Mouse (Mus musculus) neural tube, embryonic 11.5 days (tissue): ENCODE measurements at regions not wholly inside any gene's neighbourhood (a gene's known extent, or its start where the extent isn't known, plus 50 kb on each side); places are given as distances from the start of the nearest gene placed in this dataset.
A peak's percentile ranks its signal among the peaks of the same experiment; 100 is the strongest.

Source experiments
- ATAC-seq: fragments of 200-750 bp; cut with Nextera tagmentation; 2 replicates; pipeline ENCODE4 v1.8.0; 2017; ENCODE audit warnings: moderate number of reproducible peaks, mild to moderate bottlenecking, moderate TSS enrichment, moderate library complexity; ENCODE audit not compliant: insufficient read depth, low FRiP score, low TSS enrichment
- DNase-seq: peaks from one replicate; pipeline ENCODE4 v3.0.0-alpha.2; 2015; ENCODE audit warnings: low spot score
- H3K27ac ChIP-seq: fragments of 300-500 bp; sonication (generic); 2 replicates; pipeline ENCODE4 v1.5.1; 2014; ENCODE audit warnings: low read depth, mild to moderate bottlenecking, low read length
- H3K27me3 ChIP-seq: fragments of 300-500 bp; sonication (generic); 2 replicates; pipeline ENCODE4 v1.6.1; 2014; ENCODE audit warnings: mild to moderate bottlenecking, low read length, mixed read lengths; ENCODE audit not compliant: control insufficient read depth, insufficient read depth
- H3K36me3 ChIP-seq: fragments of 300-500 bp; sonication (generic); 2 replicates; pipeline ENCODE4 v1.6.1; 2014; ENCODE audit warnings: mild to moderate bottlenecking, low read length, moderate library complexity, mixed read lengths; ENCODE audit not compliant: control insufficient read depth, insufficient read depth
- H3K4me1 ChIP-seq: fragments of 300-500 bp; sonication (generic); 2 replicates; pipeline ENCODE4 v1.6.1; 2014; ENCODE audit warnings: low read length, mixed read lengths; ENCODE audit not compliant: control insufficient read depth, insufficient read depth
- H3K4me2 ChIP-seq: fragments of 300-500 bp; sonication (generic); 2 replicates; pipeline ENCODE4 v1.6.1; 2014; ENCODE audit warnings: low read depth, mild to moderate bottlenecking, moderate library complexity
- H3K4me3 ChIP-seq: fragments of 300-500 bp; sonication (generic); 2 replicates; pipeline ENCODE4 v1.5.1; 2014; ENCODE audit warnings: low read depth, low read length
- H3K9ac ChIP-seq: fragments of 300-500 bp; sonication (generic); 2 replicates; pipeline ENCODE4 v1.6.1; 2014; ENCODE audit warnings: mild to moderate bottlenecking, low read length
- H3K9me3 ChIP-seq: fragments of 300-500 bp; sonication (generic); 2 replicates; pipeline ENCODE4 v1.6.1; 2016; ENCODE audit warnings: low read length; ENCODE audit not compliant: control insufficient read depth
- WGBS: fragments of 180-500 bp; shearing (Covaris S2); extraction: QIAGEN DNeasy Blood & Tissue Kit; methylation state at CpG from one replicate; pipeline ENCODE4 v1.1.7; 2014; 5-methylcytosine and 5-hydroxymethylcytosine counted together

DNA sequence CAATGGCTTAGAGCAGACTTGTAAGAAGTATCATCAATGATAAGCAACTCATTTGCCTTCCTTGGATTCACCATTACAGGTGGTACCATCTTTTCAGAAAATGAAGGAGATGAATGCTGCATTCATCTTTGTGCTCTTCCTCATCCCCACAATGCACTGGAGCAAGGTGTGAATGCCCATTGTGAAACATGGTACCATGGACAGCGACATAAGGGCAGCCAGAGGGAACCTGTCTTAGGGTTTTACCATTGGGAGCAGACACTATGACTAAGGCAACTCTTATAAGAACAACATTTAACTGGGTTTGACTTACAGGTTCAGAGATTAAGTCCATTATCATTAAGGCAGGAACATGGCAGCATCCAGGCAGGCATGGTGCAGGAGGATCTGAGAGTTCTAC, 60.1 kb upstream of the Kcnj6 start:
- Histone ChIP-seq H3K4me3 (no peak overlapping the region), H3K9me3 (no peaks in the 10 kb centered on the region), H3K4me1 (no peaks in the 10 kb centered on the region), H3K36me3 (no peaks in the 10 kb centered on the region), H3K9ac (no peak overlapping the region), H3K27ac (no peak overlapping the region), H3K4me2 (no peak overlapping the region), H3K27me3 (no peaks in the 10 kb centered on the region)
- WGBS: 22% methylated on average over 1 of the region's 1 CpGs
- ATAC-seq (no peak), DNase-seq (no peak)

DNA sequence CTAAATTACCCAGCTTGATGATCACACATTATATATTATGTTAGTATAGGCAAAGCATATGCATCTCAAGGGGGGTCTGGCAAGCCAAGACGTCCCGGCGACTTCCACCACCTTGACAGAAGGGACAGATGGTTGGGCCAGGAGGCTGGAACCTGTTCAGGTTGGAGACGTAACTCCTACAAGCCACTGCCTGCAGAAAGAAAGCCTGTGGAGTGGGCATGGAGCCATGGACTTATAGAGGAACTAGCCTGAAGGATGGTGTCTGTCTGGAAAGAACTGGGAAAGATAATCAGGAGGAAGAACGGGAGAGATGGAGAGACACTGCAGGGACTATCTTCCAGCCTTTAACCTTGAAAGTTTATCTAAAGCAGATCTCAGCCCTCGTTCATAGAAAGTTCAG, 66.9 kb upstream of the Kcnj6 start:
- H3K9ac ChIP-seq: no peak overlapping the region
- H3K4me3 ChIP-seq: no peak overlapping the region
- H3K36me3 ChIP-seq: no peaks in the 10 kb centered on the region
- H3K9me3 ChIP-seq: no peaks in the 10 kb centered on the region
- H3K4me1 ChIP-seq: no peaks in the 10 kb centered on the region
- no peak overlapping the region for H3K27ac ChIP-seq
- 86% methylated on average over 6 of the region's 6 CpGs for WGBS
- H3K27me3 ChIP-seq: no peaks in the 10 kb centered on the region
- no peak overlapping the region for H3K4me2 ChIP-seq
- DNase-seq (no peak), ATAC-seq (no peak)

DNA sequence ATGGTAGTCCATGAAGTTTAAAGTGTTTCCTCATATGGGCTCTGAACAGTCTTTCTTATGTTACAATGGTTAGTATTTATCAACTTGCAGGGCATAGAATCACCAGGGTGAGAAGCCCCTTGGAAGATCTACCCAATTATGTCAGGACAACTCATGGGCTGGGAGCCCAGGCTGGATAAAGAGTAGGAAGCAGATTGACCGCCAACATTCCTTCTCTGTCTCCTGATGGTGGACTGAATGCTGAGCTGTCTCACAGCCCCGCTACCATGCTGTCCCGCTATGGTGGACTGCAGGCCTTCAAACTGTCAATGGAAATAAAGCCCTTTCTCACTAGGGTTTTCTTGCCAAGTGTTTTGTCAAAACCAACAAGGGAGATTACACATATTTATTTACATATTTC, 69.2 kb upstream of the Kcnj6 start:
- ATAC-seq (no peak), DNase-seq (no peak)
- 91% methylated on average over 3 of the region's 3 CpGs for WGBS
- Histone ChIP-seq H3K9me3 (no peaks in the 10 kb centered on the region), H3K36me3 (no peaks in the 10 kb centered on the region), H3K4me3 (no peak overlapping the region), H3K4me1 (no peaks in the 10 kb centered on the region), H3K9ac (no peak overlapping the region), H3K27me3 (no peaks in the 10 kb centered on the region), H3K4me2 (no peak overlapping the region), H3K27ac (no peak overlapping the region)

DNA sequence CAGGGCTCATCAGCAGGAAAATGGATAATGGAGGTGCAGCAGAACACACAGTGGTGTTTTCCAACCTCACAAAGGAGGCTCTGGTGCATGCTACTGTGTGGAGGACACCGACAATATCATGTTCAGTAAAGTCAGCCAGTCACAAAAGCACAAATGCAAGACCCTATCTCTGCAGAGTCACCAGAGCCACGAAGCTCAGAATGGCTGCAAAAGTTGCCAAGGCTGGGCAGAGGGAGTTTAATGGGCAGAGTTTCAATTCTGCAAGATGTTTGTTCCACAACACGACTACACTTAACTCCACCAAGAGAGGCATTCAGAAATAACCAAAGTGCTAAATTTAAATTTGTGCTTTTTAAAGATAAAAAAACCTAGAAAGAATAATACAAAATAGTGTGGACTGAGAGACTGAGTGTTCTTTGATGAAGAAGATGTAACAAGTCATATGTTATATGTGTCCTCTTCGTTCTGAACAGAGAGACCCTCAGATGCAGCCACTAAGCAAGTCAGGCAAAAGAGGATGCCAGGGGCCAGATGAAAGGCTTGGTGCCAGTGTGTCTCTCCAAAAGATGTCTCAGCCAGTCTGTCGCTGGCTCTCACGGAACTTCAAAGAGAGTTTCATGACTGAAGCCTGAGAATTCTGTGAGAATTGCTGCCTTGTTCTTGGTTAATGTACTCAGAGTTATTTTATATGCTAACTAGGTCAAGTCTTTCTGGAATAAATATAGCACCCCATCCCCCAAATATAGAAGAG, 95.1 kb upstream of the Kcnj6 start:
- no peaks in the 10 kb centered on the region for H3K4me1 ChIP-seq

DNA sequence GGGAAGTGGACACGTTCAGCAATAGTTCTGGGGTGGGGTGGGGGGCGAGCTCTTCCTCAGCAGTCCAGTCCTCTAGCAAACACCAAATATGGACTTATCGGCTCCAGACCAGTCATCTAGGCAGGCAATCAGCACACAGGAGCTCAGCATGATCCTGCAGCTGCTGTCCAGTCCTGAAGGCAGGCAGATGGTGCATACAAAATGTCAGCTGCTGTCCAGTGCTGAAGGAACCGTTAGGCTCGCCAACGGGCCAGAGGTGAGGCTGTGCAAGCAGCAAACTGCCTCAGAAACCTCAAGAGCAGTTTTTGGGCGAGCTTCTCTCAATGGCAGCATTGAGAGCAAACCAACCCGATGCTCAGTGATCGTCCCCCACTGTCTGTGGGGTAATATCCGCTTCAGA, 96.3 kb upstream of the Kcnj6 start:
- 27% methylated on average over 10 of the region's 10 CpGs for whole genome bisulfite sequencing
- H3K9ac ChIP-seq: no peak overlapping the region
- H3K4me1 ChIP-seq: no peaks in the 10 kb centered on the region
- no peaks in the 10 kb centered on the region for H3K27me3 ChIP-seq
- H3K27ac ChIP-seq: no peak overlapping the region
- H3K9me3 ChIP-seq: no peaks in the 10 kb centered on the region
- no peak overlapping the region for H3K4me2 ChIP-seq
- H3K4me3 ChIP-seq: no peak overlapping the region
- peak; percentile 69 for DNase-seq
- H3K36me3 ChIP-seq: no peaks in the 10 kb centered on the region
- ATAC-seq: no peak

More for the DNA sequence above, 95.1 kb upstream of the Kcnj6 start:
- DNase-seq (no peak), ATAC-seq (no peak)
- Histone ChIP-seq H3K4me2 (no peak overlapping the region), H3K9me3 (no peaks in the 10 kb centered on the region), H3K27ac (no peak overlapping the region), H3K36me3 (no peaks in the 10 kb centered on the region), H3K4me3 (no peak overlapping the region), H3K27me3 (no peaks in the 10 kb centered on the region), H3K9ac (no peak overlapping the region)
- 77% methylated on average over 6 of the region's 6 CpGs for WGBS

DNA sequence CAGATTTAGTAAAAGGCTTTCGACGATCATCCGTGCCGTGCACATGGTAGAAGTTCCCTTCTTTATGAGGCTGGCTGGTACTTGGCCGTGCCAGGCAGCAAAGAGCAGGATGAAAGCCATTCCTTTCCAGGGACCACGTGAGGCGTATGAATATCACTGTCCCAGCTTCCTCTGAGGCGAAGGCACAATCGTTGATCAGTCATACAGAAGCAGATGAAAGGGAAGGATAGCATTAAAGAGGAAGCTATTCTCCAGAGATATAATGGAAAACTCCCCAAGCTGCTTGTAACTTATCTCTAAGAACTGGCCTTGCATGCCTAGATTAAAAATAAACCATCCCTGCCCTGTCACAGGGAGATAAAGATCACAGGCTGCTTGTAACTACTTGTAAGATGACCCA, 103.5 kb upstream of the Kcnj6 start:
- H3K4me1 ChIP-seq: no peaks in the 10 kb centered on the region
- H3K9ac ChIP-seq: no peak overlapping the region
- H3K9me3 ChIP-seq: no peaks in the 10 kb centered on the region
- no peaks in the 10 kb centered on the region for H3K36me3 ChIP-seq
- H3K27ac ChIP-seq: no peak overlapping the region
- H3K4me3 ChIP-seq: no peak overlapping the region
- H3K27me3 ChIP-seq: no peaks in the 10 kb centered on the region
- no peak overlapping the region for H3K4me2 ChIP-seq
- no peak for DNase-seq
- WGBS: 89% methylated on average over 9 of the region's 9 CpGs
- no peak for ATAC-seq

DNA sequence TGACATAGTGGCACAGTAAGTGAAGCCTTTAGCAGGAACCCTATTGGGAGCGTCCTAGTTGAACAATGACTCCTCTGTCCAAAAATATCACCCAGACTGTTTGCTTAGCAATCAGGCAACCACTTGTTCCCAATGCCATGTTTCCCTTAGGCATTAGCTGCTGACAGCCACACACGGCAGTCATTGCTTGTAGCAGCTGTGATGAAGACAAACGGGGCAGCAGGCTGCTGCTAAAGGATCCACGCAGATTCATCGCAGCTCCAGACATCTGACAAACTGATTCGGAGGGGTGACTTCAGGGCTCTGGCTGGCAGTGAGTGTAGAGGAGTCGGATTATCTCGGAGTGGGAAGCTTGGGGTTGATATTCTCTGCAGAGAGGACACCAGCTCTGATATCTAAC, 120.0 kb upstream of the Kcnj6 start:
- Histone ChIP-seq H3K4me1 (no peaks in the 10 kb centered on the region), H3K27ac (no peak overlapping the region), H3K27me3 (no peaks in the 10 kb centered on the region), H3K36me3 (no peaks in the 10 kb centered on the region), H3K9ac (no peak overlapping the region), H3K4me2 (no peak overlapping the region), H3K4me3 (no peak overlapping the region), H3K9me3 (no peaks in the 10 kb centered on the region)
- ATAC-seq (no peak), DNase-seq (no peak)
- 47% methylated on average over 8 of the region's 8 CpGs for WGBS

DNA sequence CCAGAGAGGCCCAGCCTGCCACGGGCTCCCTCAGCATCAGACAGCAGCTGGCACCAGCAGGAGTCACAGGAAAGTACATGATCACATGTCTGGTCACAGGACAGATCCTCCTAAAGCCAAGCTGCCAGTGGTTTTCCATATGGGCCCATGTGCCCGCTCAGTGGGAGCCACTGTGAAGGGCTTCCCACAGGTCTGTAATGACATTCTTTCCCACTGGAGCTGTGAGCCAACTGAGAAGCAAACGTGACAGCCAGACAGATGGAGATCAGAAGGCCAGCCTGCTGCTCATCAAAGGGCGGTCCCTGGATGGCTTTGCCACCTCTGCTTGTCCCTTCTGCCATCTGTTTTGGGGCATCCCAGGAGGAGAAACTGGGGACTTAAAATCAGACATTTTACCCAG, 121.8 kb upstream of the Kcnj6 start:
- Histone ChIP-seq H3K27me3 (no peaks in the 10 kb centered on the region), H3K36me3 (no peaks in the 10 kb centered on the region), H3K9me3 (no peaks in the 10 kb centered on the region), H3K4me3 (no peak overlapping the region), H3K4me1 (no peaks in the 10 kb centered on the region), H3K27ac (no peak overlapping the region), H3K9ac (no peak overlapping the region), H3K4me2 (no peak overlapping the region)
- ATAC-seq (no peak), DNase-seq (no peak)
- 52% methylated on average over 4 of the region's 4 CpGs for WGBS

DNA sequence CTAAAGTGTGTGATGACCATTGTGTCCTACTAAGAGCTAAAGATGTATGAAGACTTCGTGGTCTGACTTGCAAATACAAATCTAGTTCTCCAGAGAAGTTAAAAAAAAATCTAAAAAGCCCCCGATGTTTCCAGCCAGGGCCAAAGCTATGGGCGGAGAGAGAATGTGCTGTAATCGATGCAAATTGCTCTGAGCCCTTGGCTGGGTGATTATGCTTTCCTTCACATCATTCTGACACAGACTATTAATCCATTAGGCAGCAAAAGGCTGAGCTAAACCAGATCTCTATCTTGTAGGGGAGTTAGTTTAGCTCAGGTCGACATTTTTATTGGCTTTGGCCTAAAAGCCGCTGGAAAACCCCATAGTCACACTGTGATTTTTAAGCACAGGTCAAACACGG, 124.5 kb upstream of the Kcnj6 start:
- H3K27me3 ChIP-seq: no peaks in the 10 kb centered on the region
- no peak overlapping the region for H3K9ac ChIP-seq
- no peak overlapping the region for H3K4me2 ChIP-seq
- H3K27ac ChIP-seq: no peak overlapping the region
- DNase-seq: no peak
- H3K4me1 ChIP-seq: no peaks in the 10 kb centered on the region
- 28% methylated on average over 7 of the region's 7 CpGs for WGBS
- no peak overlapping the region for H3K4me3 ChIP-seq
- no peaks in the 10 kb centered on the region for H3K9me3 ChIP-seq
- no peaks in the 10 kb centered on the region for H3K36me3 ChIP-seq
- ATAC-seq: no peak
